Mouse (Mus musculus): ENCODE data around the gene Spp1. TPM values are rescaled to one million over a fixed set of nuclear protein-coding genes. Genes with fewer than 3 reads are reported as not detected.

Spp1 gene
- total and polyA plus RNA-seq, 2 experiments, result 16.7 to 39.8 TPM

DNA sequence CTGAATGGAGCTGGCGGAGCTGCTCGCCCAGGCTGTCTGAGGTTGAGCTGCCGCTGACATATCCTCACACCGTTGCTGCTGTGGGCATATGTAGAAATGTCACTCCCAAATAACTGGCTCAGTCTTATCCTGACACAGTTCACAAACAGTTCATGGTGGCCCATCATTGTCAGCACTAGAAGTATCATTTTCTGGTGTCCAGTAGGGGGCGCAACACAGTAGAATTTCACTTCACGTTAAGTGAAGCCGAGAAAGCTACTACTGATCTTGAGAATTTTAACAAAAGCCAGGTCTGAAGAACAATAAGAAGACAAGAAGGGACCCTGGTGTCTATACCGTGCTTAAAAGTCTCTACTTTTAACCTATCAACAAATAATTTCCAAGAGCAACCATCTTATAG lies 37.5 kb downstream of the Spp1 start:
- H3K79me2 ChIP-seq (ENCODE audit: control insufficient read depth, insufficient read depth, low read length), result no peaks in the 10 kb centered on the region
- 97% methylated on average over 8 of the region's 8 CpGs for WGBS
- no peaks in the 10 kb centered on the region for H3K27me3 ChIP-seq (ENCODE audit: control insufficient read depth, insufficient read depth, low read length)
- H3K9ac ChIP-seq (ENCODE audit: low read depth, low read length), result no peak overlapping the region
- peak; percentile 12 for DNase-seq (ENCODE audit: extremely low read depth, low read depth, low spot score)
- no peak for TF ChIP-seq POLR2A (IDR thresholded peaks at IDR 0.05; ENCODE audit: extremely low read depth, insufficient read depth, low read length)
- TF ChIP-seq CTCF (IDR thresholded peaks at IDR 0.05; ENCODE audit: low read depth, low read length), result no peak
- no peaks in the 10 kb centered on the region; the same call in none of the 2 replicates for H3K4me1 ChIP-seq (ENCODE audit: control insufficient read depth, insufficient read depth, low read length)
- no peak overlapping the region for H3K27ac ChIP-seq (replicated peaks; ENCODE audit: insufficient read depth, low read depth, low read length)
- no peak overlapping the region for H3K4me3 ChIP-seq (ENCODE audit: insufficient read depth, low read depth, low read length)
- peaks cover 22% of the 10 kb centered on the region for H3K36me3 ChIP-seq (ENCODE audit: control insufficient read depth, insufficient read depth, low read length)

- Histone ChIP-seq H3K36me3 (ENCODE audit: control insufficient read depth, insufficient read depth, low read length) (peaks cover 30% of the 10 kb centered on the region), H3K27ac (replicated peaks; ENCODE audit: insufficient read depth, low read depth, low read length) (no peak overlapping the region), H3K79me2 (ENCODE audit: control insufficient read depth, insufficient read depth, low read length) (no peaks in the 10 kb centered on the region), H3K4me1 (ENCODE audit: control insufficient read depth, insufficient read depth, low read length) (no peaks in the 10 kb centered on the region), H3K4me3 (ENCODE audit: insufficient read depth, low read depth, low read length) (no peak overlapping the region), H3K27me3 (ENCODE audit: control insufficient read depth, insufficient read depth, low read length) (no peaks in the 10 kb centered on the region), H3K9ac (ENCODE audit: low read depth, low read length) (no peak overlapping the region)
- no peak for TF ChIP-seq CTCF (IDR thresholded peaks at IDR 0.05; ENCODE audit: low read depth, low read length)
- no peak for TF ChIP-seq POLR2A (IDR thresholded peaks at IDR 0.05; ENCODE audit: extremely low read depth, insufficient read depth, low read length)
- peak; percentile 28 for DNase-seq (ENCODE audit: extremely low read depth, low read depth, low spot score)
- WGBS, result 76% methylated on average over 7 of the region's 7 CpGs
Observed at GRCm38 (mm10) chr5:104480367-104480766, 45.4 kb downstream of the Spp1 start.

DNA sequence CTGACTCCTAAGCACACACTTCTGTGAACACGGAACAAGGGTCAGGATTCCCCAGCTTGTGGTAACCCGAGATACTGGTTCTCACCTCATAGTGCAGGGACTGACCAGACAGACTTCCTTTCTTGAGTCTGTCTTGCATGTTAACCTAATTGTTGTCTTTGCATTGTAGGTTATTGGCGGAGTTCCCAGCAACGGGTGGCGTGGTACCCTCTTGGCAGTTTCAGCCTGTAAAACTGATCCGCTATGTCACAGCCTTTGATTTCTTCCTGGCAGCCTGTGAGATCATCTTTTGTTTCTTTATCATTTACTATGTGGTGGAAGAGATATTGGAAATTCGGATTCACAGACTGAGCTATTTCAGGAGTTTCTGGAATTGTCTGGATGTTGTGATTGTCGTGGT lies 47.9 kb downstream of the Spp1 start:
- Histone ChIP-seq H3K4me1 (ENCODE audit: control insufficient read depth, insufficient read depth, low read length) (no peaks in the 10 kb centered on the region), H3K4me3 (ENCODE audit: insufficient read depth, low read depth, low read length) (no peak overlapping the region), H3K27me3 (ENCODE audit: control insufficient read depth, insufficient read depth, low read length) (no peaks in the 10 kb centered on the region), H3K9ac (ENCODE audit: low read depth, low read length) (no peak overlapping the region), H3K36me3 (ENCODE audit: control insufficient read depth, insufficient read depth, low read length) (peaks cover 39% of the 10 kb centered on the region), H3K79me2 (ENCODE audit: control insufficient read depth, insufficient read depth, low read length) (no peaks in the 10 kb centered on the region), H3K27ac (replicated peaks; ENCODE audit: insufficient read depth, low read depth, low read length) (no peak overlapping the region)
- TF ChIP-seq POLR2A (IDR thresholded peaks at IDR 0.05; ENCODE audit: extremely low read depth, insufficient read depth, low read length) (no peak), CTCF (IDR thresholded peaks at IDR 0.05; ENCODE audit: low read depth, low read length) (no peak)
- 76% methylated on average over 8 of the region's 8 CpGs for WGBS
- no peak for DNase-seq (ENCODE audit: extremely low read depth, low read depth, low spot score)

Other genes with a start within 250 kb of the Spp1 start
- not detected in 2 replicates for gene Dmp1, start 232.5 kb upstream of the Spp1 start, total RNA-seq (2014; rRNA removed)
- gene Dmp1, start 232.5 kb upstream of the Spp1 start, polyA plus RNA-seq (2012; rRNA removed), result not detected in 2 replicates
- gene Ibsp, start 135.9 kb upstream of the Spp1 start, total RNA-seq (2014; rRNA removed), result not detected in 2 replicates
- gene Ibsp, start 135.9 kb upstream of the Spp1 start, polyA plus RNA-seq (2012; rRNA removed), result not detected in 2 replicates
- gene Mepe, start 109.8 kb upstream of the Spp1 start, total RNA-seq (2014; rRNA removed), result not detected in 2 replicates
- not detected in 2 replicates for gene Mepe, start 109.8 kb upstream of the Spp1 start, polyA plus RNA-seq (2012; rRNA removed)
- 11.1 and 11.2 TPM in 2 replicates for gene Pkd2, start 24.3 kb downstream of the Spp1 start, total RNA-seq (2014; rRNA removed)
- 5.7 and 5.8 TPM in 2 replicates for gene Pkd2, start 24.3 kb downstream of the Spp1 start, polyA plus RNA-seq (2012; rRNA removed)
- gene BC005561, start 73.2 kb downstream of the Spp1 start, total RNA-seq (2014; rRNA removed), result 6.7 and 7.5 TPM in 2 replicates
- gene BC005561, start 73.2 kb downstream of the Spp1 start, polyA plus RNA-seq (2012; rRNA removed), result 1.1 and 1.4 TPM in 2 replicates

Measured in liver, adult 2 months (tissue).